In the genomic region with DNA sequence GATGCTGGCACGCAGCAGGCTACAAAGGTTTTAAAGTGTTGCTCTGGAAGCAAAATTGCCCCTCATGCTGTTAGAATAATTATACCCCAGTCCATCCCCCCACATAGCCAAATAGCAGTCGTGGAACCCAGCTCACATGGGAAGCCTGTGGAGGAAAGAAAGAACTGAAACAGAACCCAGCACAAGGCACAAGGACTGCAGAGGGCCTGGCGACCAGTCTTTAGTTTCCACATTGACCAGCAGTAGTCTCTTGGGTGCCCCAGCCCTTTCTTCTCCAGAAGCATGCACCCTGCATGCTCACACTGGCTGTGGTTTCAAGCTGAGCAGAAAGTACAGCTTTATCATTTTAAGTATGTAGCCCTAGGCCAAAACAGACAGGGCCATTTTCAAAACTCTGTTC, we compare ENCODE assay signal across 15 mouse cellular contexts.
DNase-seq lines count a peak whose midpoint lies in the region; ATAC-seq and TF ChIP-seq lines count a peak whose summit lies in the region.
"Had no signal": no experiment of that assay in that cellular context is flagged by ENCODE, and none has a peak within 500 bp of the region (broad histone marks: within the 10 kb centered on the region; RNA-seq: fewer than 3 reads in every experiment).

No protein-coding gene starts in this region.

- no peak for TF ChIP-seq CTCF in hindbrain, postnatal 0 days (IDR thresholded peaks at IDR 0.05; ENCODE audit: low read depth)

- H3K27ac ChIP-seq in kidney, embryonic 15.5 days: peak overlapping the region; percentile 29; the same call in 1 of the 2 replicates
- H3K27ac ChIP-seq in kidney, embryonic 14.5 days (ENCODE audit: low read depth, low read length): no peak overlapping the region
- H3K27ac ChIP-seq in embryonic facial prominence, embryonic 12.5 days: peak overlapping the region; percentile 58; the same call in 1 of the 2 replicates
- H3K27ac ChIP-seq in hindbrain, postnatal 0 days: peak overlapping the region; percentile 5; the same call in 1 of the 2 replicates
- peak overlapping the region; percentile 54; the same call in 1 of the 2 replicates for H3K27ac ChIP-seq in neural tube, embryonic 15.5 days (replicated peaks)
- H3K27ac ChIP-seq: liver, embryonic 13.5 days had no signal

- H3K4me2 ChIP-seq in kidney, embryonic 15.5 days: no peak overlapping the region
- H3K4me2 ChIP-seq in kidney, embryonic 14.5 days (replicated peaks; ENCODE audit: low read depth, low read length): no peak overlapping the region
- no peak overlapping the region for H3K4me2 ChIP-seq in embryonic facial prominence, embryonic 12.5 days (replicated peaks)
- H3K4me2 ChIP-seq in hindbrain, postnatal 0 days (ENCODE audit: low read depth, low read length): no peak overlapping the region
- no peak overlapping the region for H3K4me2 ChIP-seq in neural tube, embryonic 15.5 days
- H3K4me2 ChIP-seq: liver, embryonic 13.5 days had no signal

- DNase-seq in hindbrain, postnatal 0 days (ENCODE audit: low spot score): no peak
- DNase-seq in right cerebral cortex, postnatal 4 days: no peak
- DNase-seq in urinary bladder, postnatal 36 days (ENCODE audit: low spot score in 2 of 2): no peak
- DNase-seq: adrenal gland, postnatal 25 days; cerebellum, postnatal 36 days; gastrocnemius, postnatal 14 days; heart, postnatal 4 days; kidney, postnatal 14 days; liver, embryonic 13.5 days; right cerebral cortex, postnatal 14 days had no signal

- H3K4me3 ChIP-seq in kidney, embryonic 15.5 days (replicated peaks): no peak overlapping the region
- H3K4me3 ChIP-seq in kidney, embryonic 14.5 days (ENCODE audit: low read length): no peak overlapping the region
- no peak overlapping the region for H3K4me3 ChIP-seq in embryonic facial prominence, embryonic 12.5 days
- H3K4me3 ChIP-seq in hindbrain, postnatal 0 days (ENCODE audit: low read length): no peak overlapping the region
- H3K4me3 ChIP-seq in neural tube, embryonic 15.5 days (replicated peaks): no peak overlapping the region
- H3K4me3 ChIP-seq: liver, embryonic 13.5 days had no signal

- no peak for ATAC-seq in kidney, embryonic 15.5 days (replicated peaks; ENCODE audit: low FRiP score)
- no peak for ATAC-seq in kidney, embryonic 14.5 days (ENCODE audit: low FRiP score, low TSS enrichment)
- no peak for ATAC-seq in embryonic facial prominence, embryonic 12.5 days (ENCODE audit: insufficient number of reproducible peaks, insufficient read depth, low FRiP score, low TSS enrichment)
- ATAC-seq in hindbrain, postnatal 0 days: no peak
- no peak for ATAC-seq in neural tube, embryonic 15.5 days (ENCODE audit: low FRiP score)
- ATAC-seq: intestine, postnatal 0 days had no signal

- no peaks in the 10 kb centered on the region for H3K27me3 ChIP-seq in kidney, embryonic 15.5 days
- no peaks in the 10 kb centered on the region for H3K27me3 ChIP-seq in kidney, embryonic 14.5 days (ENCODE audit: control insufficient read depth, insufficient read depth, low read length)
- no peaks in the 10 kb centered on the region for H3K27me3 ChIP-seq in embryonic facial prominence, embryonic 12.5 days
- H3K27me3 ChIP-seq in hindbrain, postnatal 0 days (ENCODE audit: insufficient read depth, low read length): no peaks in the 10 kb centered on the region
- no peaks in the 10 kb centered on the region for H3K27me3 ChIP-seq in neural tube, embryonic 15.5 days (replicated peaks)
- H3K27me3 ChIP-seq: liver, embryonic 13.5 days had no signal

- H3K9ac ChIP-seq in kidney, embryonic 15.5 days: no peak overlapping the region
- no peak overlapping the region for H3K9ac ChIP-seq in kidney, embryonic 14.5 days (ENCODE audit: low read depth, low read length)
- no peak overlapping the region for H3K9ac ChIP-seq in embryonic facial prominence, embryonic 12.5 days
- no peak overlapping the region for H3K9ac ChIP-seq in hindbrain, postnatal 0 days (replicated peaks; ENCODE audit: low read length)
- no peak overlapping the region for H3K9ac ChIP-seq in neural tube, embryonic 15.5 days (replicated peaks)
- H3K9ac ChIP-seq: liver, embryonic 13.5 days had no signal

- 0 out of 2 replicates have a peak, but pooled peaks cover 3% of the 10 kb centered on the region for H3K9me3 ChIP-seq in kidney, embryonic 15.5 days (replicated peaks)
- H3K9me3 ChIP-seq in kidney, embryonic 14.5 days (ENCODE audit: control insufficient read depth, low read length): no peaks in the 10 kb centered on the region; the same call in 1 of the 2 replicates
- 0 out of 2 replicates have a peak, but pooled peaks cover 7% of the 10 kb centered on the region for H3K9me3 ChIP-seq in embryonic facial prominence, embryonic 12.5 days
- H3K9me3 ChIP-seq in hindbrain, postnatal 0 days (ENCODE audit: low read length): no peaks in the 10 kb centered on the region
- no peaks in the 10 kb centered on the region for H3K9me3 ChIP-seq in neural tube, embryonic 15.5 days (replicated peaks)
- H3K9me3 ChIP-seq: liver, embryonic 13.5 days had no signal

- WGBS in kidney, embryonic 15.5 days: 30% methylated on average over 3 of the region's 3 CpGs
- WGBS in kidney, embryonic 14.5 days: 33% methylated on average over 3 of the region's 3 CpGs
- WGBS in embryonic facial prominence, embryonic 12.5 days: 50% methylated on average over 3 of the region's 3 CpGs
- WGBS in hindbrain, postnatal 0 days: 47% methylated on average over 3 of the region's 3 CpGs
- WGBS in neural tube, embryonic 15.5 days: 20% methylated on average over 3 of the region's 3 CpGs

- peaks cover 59% of the 10 kb centered on the region for H3K4me1 ChIP-seq in kidney, embryonic 15.5 days
- H3K4me1 ChIP-seq in kidney, embryonic 14.5 days (ENCODE audit: control insufficient read depth, insufficient read depth, low read length): peaks cover 40% of the 10 kb centered on the region
- H3K4me1 ChIP-seq in embryonic facial prominence, embryonic 12.5 days: peaks cover 38% of the 10 kb centered on the region
- 0 out of 2 replicates have a peak, but pooled peaks cover 6% of the 10 kb centered on the region for H3K4me1 ChIP-seq in hindbrain, postnatal 0 days (ENCODE audit: insufficient read depth, low read length)
- peaks cover 42% of the 10 kb centered on the region for H3K4me1 ChIP-seq in neural tube, embryonic 15.5 days

- H3K36me3 ChIP-seq in kidney, embryonic 15.5 days: no peaks in the 10 kb centered on the region
- H3K36me3 ChIP-seq in kidney, embryonic 14.5 days (ENCODE audit: control insufficient read depth, insufficient read depth, low read length): no peaks in the 10 kb centered on the region
- H3K36me3 ChIP-seq in embryonic facial prominence, embryonic 12.5 days: no peaks in the 10 kb centered on the region
- H3K36me3 ChIP-seq in hindbrain, postnatal 0 days (ENCODE audit: insufficient read depth, low read length): no peaks in the 10 kb centered on the region
- H3K36me3 ChIP-seq in neural tube, embryonic 15.5 days: no peaks in the 10 kb centered on the region
- H3K36me3 ChIP-seq: liver, embryonic 13.5 days had no signal
